Mouse (Mus musculus) erythroblast, embryonic 14.5 days (primary cell): ENCODE results near the gene Tspyl4.

ENCODE experiments used
- GATA1 ChIP-seq: IDR thresholded peaks from 2 replicates; pipeline ENCODE4 v1.6.1; 2012; ENCODE audit warnings: low read length, inconsistent platforms, mixed read lengths
- TAL1 ChIP-seq: IDR thresholded peaks from 3 replicates; pipeline ENCODE4 v1.6.1; 2012; ENCODE audit warnings: low read length, inconsistent platforms, mixed read lengths

GRCm38 (mm10) chr10:34327144-34327543 lies 29.9 kb downstream of the Tspyl4 start:
- no peak for TF ChIP-seq TAL1
- TF ChIP-seq GATA1 = no peak
